Mouse (Mus musculus) megakaryocyte, embryonic 14.5 days (primary cell): Measurements from ENCODE around the gene Vgll4.

Experiments
- FLI1 ChIP-seq: IDR thresholded peaks from 2 replicates; pipeline ENCODE4 v1.6.1; 2012; ENCODE audit warnings: low read length, inconsistent platforms, mixed read lengths
- GATA1 ChIP-seq: IDR thresholded peaks from 3 replicates; pipeline ENCODE4 v1.6.1; 2012; ENCODE audit warnings: mixed read lengths, low read length, inconsistent platforms, borderline replicate concordance

GRCm38 (mm10) chr6:114829660-114830438 lies 139.9 kb downstream of the Vgll4 start:
- TF ChIP-seq GATA1 (no peak), FLI1 (no peak)
